Mouse (Mus musculus) brown adipose tissue, adult 24 weeks (tissue): ENCODE data around the gene Adamts12. TPM values are rescaled to one million over a fixed set of nuclear protein-coding genes. Genes with fewer than 3 reads are reported as not detected.

Experiments
- H3K27ac ChIP-seq: fragments of 200-500 bp; replicated peaks from 2 replicates; pipeline ENCODE4 v1.5.1; 2012; ENCODE audit warnings: low read depth, mild to moderate bottlenecking, low read length
- H3K4me1 ChIP-seq: fragments of 200-500 bp; 2 replicates; pipeline ENCODE4 v1.6.1; 2012; ENCODE audit warnings: low read length, mixed read lengths; ENCODE audit not compliant: control insufficient read depth, insufficient read depth, insufficient read length
- H3K4me3 ChIP-seq: fragments of 200-500 bp; 2 replicates; pipeline ENCODE4 v1.5.1; 2012; ENCODE audit warnings: low read depth, mild to moderate bottlenecking, low read length, moderate library complexity; ENCODE audit not compliant: insufficient read depth
- polyA plus RNA-seq: library from polyadenylated mRNA; stranded (reverse); fragments of >200 nt; gene quantifications from 2 replicates; pipeline ENCODE4 v1.2.4, GENCODE M21; 2012; ENCODE audit not compliant: missing spikeins, insufficient read depth, insufficient read length

Gene Adamts12
- polyA plus RNA-seq, 1 experiment, result 2.3 TPM

DNA sequence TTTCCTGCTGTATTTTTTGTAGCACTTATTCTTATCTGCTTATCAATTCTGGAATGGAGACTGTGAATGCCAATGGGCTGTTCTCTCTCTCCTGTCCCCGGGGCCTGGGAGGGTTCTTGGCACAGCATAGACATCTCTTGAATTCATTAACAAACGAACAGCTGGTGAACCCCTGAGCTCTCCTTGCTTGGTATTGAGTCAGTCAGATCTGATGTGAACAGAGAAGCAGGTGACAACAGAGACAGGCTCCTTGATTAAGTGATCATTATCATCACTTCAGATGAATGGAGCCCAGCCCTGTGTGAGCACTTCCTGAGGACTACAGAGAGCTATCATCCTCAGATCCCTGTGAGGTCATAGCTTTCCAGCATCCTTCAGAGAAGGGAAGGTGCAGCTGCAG is 299.5 kb downstream of the Adamts12 start:
- Histone ChIP-seq H3K27ac (no peak overlapping the region), H3K4me3 (no peak overlapping the region), H3K4me1 (no peaks in the 10 kb centered on the region)

DNA sequence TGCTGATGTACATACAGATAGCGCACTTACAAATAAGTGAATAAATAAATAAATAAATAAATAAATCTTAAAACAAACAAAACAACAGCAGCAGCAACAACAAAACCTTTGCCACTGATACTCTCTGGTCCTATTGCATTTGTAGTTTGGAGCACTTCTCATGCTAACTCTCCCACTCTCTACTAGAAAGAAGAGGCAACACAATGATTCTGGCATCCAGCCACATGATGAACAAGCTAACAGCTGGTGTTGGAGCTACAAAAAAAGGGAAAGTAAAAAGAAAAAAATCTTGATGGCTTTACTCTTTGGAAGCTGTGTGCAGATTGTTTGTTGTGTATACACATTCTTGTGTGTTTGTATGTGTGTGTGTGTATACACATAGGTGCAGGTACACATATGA is 300.2 kb downstream of the Adamts12 start:
- no peak overlapping the region for H3K27ac ChIP-seq
- no peaks in the 10 kb centered on the region for H3K4me1 ChIP-seq
- no peak overlapping the region for H3K4me3 ChIP-seq

GRCm38 (mm10) chr15:11369572-11369971 is 305.0 kb downstream of the Adamts12 start:
- H3K4me3 ChIP-seq, result no peak overlapping the region

DNA sequence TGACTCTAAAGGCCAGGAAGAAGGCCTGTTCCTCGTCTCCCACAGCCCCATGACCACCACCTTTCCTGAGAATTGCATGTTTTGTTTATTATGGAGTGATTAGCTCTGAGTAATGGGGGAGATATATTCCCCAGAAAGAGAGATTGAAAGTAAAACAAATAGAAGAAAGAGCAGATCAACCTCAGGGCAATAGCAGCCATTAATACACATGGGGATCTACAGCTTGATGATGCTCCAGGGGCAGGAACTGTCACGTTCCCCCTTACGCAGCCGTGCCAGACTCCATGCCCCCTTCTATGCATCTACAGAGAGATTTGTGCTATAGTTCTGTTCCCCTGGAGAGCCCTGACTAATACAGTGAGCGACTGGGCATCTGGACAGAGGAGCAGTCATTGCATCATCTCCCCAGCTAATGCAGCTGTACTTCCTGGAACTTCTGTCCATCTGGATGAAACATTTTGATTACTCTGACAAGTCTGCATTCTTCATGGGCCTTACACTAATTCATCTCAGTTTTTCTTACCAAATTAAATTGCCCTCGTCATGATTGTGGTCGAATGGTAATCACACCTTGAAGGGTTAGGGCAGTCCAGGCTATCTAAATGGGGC is 306.0 kb downstream of the Adamts12 start:
- no peak overlapping the region for H3K4me3 ChIP-seq
- no peak overlapping the region for H3K27ac ChIP-seq
- no peaks in the 10 kb centered on the region for H3K4me1 ChIP-seq

More at GRCm38 (mm10) chr15:11369572-11369971, 305.0 kb downstream of the Adamts12 start:
- Histone ChIP-seq H3K4me1 (no peaks in the 10 kb centered on the region), H3K27ac (no peak overlapping the region)

GRCm38 (mm10) chr15:11379431-11380086 is 315.0 kb downstream of the Adamts12 start:
- Histone ChIP-seq H3K27ac (no peak overlapping the region), H3K4me3 (no peak overlapping the region), H3K4me1 (no peaks in the 10 kb centered on the region)

- Histone ChIP-seq H3K4me3 (no peak overlapping the region), H3K4me1 (no peaks in the 10 kb centered on the region), H3K27ac (no peak overlapping the region)
Observed at GRCm38 (mm10) chr15:11380087-11380530, 315.5 kb downstream of the Adamts12 start.

- no peak overlapping the region for H3K27ac ChIP-seq
- H3K4me3 ChIP-seq, result no peak overlapping the region
- H3K4me1 ChIP-seq, result no peaks in the 10 kb centered on the region
Observed at GRCm38 (mm10) chr15:11380616-11381015, 316.0 kb downstream of the Adamts12 start.

DNA sequence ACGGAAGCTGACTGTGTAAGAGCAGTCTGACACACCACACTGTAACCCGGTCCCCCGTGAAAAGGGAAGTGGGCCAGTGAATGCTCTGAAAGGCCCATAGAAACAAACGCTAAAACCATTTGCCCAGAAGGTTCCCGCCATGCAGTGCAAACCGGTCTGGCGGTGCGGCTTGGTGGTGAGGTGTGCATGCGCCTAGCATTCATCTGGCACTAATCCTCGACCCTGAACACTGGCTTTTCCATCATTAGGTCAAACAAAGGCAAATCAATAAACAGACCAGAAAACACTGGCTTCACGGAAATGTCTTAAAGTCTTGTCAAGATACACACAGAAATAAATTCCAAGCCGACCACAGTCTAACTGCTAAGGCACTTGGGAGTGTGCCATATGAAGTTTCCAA is 318.0 kb downstream of the Adamts12 start:
- Histone ChIP-seq H3K27ac (no peak overlapping the region), H3K4me1 (no peaks in the 10 kb centered on the region)

GRCm38 (mm10) chr15:11383796-11384195 is 319.2 kb downstream of the Adamts12 start:
- Histone ChIP-seq H3K27ac (no peak overlapping the region), H3K4me1 (no peaks in the 10 kb centered on the region), H3K4me3 (no peak overlapping the region)

More for the DNA sequence above, 318.0 kb downstream of the Adamts12 start:
- no peak overlapping the region for H3K4me3 ChIP-seq

DNA sequence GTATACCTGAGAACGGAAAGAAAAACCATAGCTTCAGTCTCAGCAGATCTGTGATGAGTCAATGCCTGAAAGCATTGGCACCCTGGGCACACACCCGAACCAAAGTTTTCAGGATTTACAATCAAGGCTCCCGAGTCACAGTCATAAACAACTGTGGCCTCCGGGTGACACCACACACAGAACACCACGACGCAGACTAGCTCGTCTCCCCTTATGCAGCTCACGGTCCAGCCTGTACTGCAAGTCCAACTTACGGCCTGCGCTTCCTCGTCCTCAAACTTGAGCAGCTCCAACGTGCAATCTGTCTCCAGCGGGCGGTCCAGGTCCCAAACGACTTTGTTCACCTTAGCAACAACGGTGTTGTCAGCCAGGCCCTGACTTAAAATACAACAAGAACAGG is 328.3 kb downstream of the Adamts12 start:
- H3K4me3 ChIP-seq, result no peak overlapping the region
- no peak overlapping the region for H3K27ac ChIP-seq
- H3K4me1 ChIP-seq, result no peaks in the 10 kb centered on the region

GRCm38 (mm10) chr15:11396421-11396820 is 331.8 kb downstream of the Adamts12 start:
- no peak overlapping the region for H3K4me3 ChIP-seq
- no peak overlapping the region for H3K27ac ChIP-seq
- H3K4me1 ChIP-seq, result peaks cover 6% of the 10 kb centered on the region; the same call in 1 of the 2 replicates

Other genes starting within 250 kb of the Adamts12 start
- not detected in 2 replicates for gene C1qtnf3, start 112.5 kb upstream of the Adamts12 start, polyA plus RNA-seq
- gene Amacr, start 83.0 kb upstream of the Adamts12 start, polyA plus RNA-seq, result 29.9 and 30.8 TPM in 2 replicates
- not detected in 2 replicates for gene Slc45a2, start 64.1 kb upstream of the Adamts12 start, polyA plus RNA-seq
- not detected in 2 replicates for gene Rxfp3, start 26.8 kb upstream of the Adamts12 start, polyA plus RNA-seq